Mouse (Mus musculus): ENCODE results near the gene Rplp0. TPM values are rescaled to one million over a fixed set of nuclear protein-coding genes. Genes with fewer than 3 reads are reported as not detected.

Gene Rplp0
- 2,284 and 2,327 TPM in 2 replicates for total RNA-seq (2012; rRNA removed)

- Histone ChIP-seq H3K4me1 (ENCODE audit: control insufficient read depth in 2 of 2, insufficient read depth in 2 of 2, low read length in 2 of 2, poor library complexity in 1 of 2) (no peaks in the 10 kb centered on the region; a peak in 1 of 4 replicates), H3K4me3 (ENCODE audit: insufficient read depth in 1 of 2, low read depth in 1 of 2, low read length in 2 of 2, poor library complexity in 1 of 2, severe bottlenecking in 1 of 2) (peak within 1 kb of the TSS; percentile 75 to 99), H3K36me3 (ENCODE audit: control insufficient read depth, insufficient read depth, low read length, poor library complexity, severe bottlenecking) (peaks cover 25% of the 10 kb centered on the region), H3K9me3 (ENCODE audit: control insufficient read depth, insufficient read depth, low read depth, low read length) (no peaks in the 10 kb centered on the region), H3K27ac (ENCODE audit: insufficient read depth, low read depth, low read length, poor library complexity, severe bottlenecking) (peak within 1 kb of the TSS; percentile 84), H3K9ac (ENCODE audit: insufficient read depth, low read depth, low read length, poor library complexity, severe bottlenecking) (peak within 1 kb of the TSS; percentile 100)
- in situ Hi-C loops (cut with MboI; ENCODE audit: low sequenced_read_pairs in 2 of 2, unreplicated experiment in 2 of 2): no loop called here
- peak; percentile 99 for DNase-seq (ENCODE audit: low read depth, low spot score)
- TF ChIP-seq CHD2 (IDR thresholded peaks at IDR 0.05; ENCODE audit: low read depth, low read length) (peak; percentile 92), MAFK (IDR thresholded peaks at IDR 0.05; ENCODE audit: insufficient read depth, low read depth, low read length) (no peak), HCFC1 (IDR thresholded peaks at IDR 0.05; ENCODE audit: borderline replicate concordance, insufficient read depth, low read length) (peak; percentile 64; the same call in 1 of the 2 replicates)
Measured at GRCm38 (mm10) chr5:115559237-115560101, at the start of gene Rplp0. TSS of gene Rplp0 (plus strand) at chr5:115559467.

- Histone ChIP-seq H3K9me3 (ENCODE audit: control insufficient read depth, insufficient read depth, low read depth, low read length) (no peaks in the 10 kb centered on the region), H3K27ac (ENCODE audit: insufficient read depth, low read depth, low read length, poor library complexity, severe bottlenecking) (no peak overlapping the region), H3K4me3 (ENCODE audit: insufficient read depth in 1 of 2, low read depth in 1 of 2, low read length in 2 of 2, poor library complexity in 1 of 2, severe bottlenecking in 1 of 2) (peak overlapping the region; percentile 5 to 22; a peak in 3 of 4 replicates), H3K9ac (ENCODE audit: insufficient read depth, low read depth, low read length, poor library complexity, severe bottlenecking) (peak overlapping the region; percentile 15), H3K36me3 (ENCODE audit: control insufficient read depth, insufficient read depth, low read length, poor library complexity, severe bottlenecking) (no peaks in the 10 kb centered on the region), H3K4me1 (ENCODE audit: control insufficient read depth in 2 of 2, insufficient read depth in 2 of 2, low read length in 2 of 2, poor library complexity in 1 of 2) (peaks cover 11 to 26% of the 10 kb centered on the region in 2 experiments)
- TF ChIP-seq CHD2 (IDR thresholded peaks at IDR 0.05; ENCODE audit: low read depth, low read length) (no peak), ZC3H11A (IDR thresholded peaks at IDR 0.05; ENCODE audit: borderline replicate concordance, low read depth, low read length) (no peak)
- no peak for DNase-seq (ENCODE audit: low read depth, low spot score)
- in situ Hi-C loops (cut with MboI; ENCODE audit: low sequenced_read_pairs in 2 of 2, unreplicated experiment in 2 of 2): no loop called here
Measured at GRCm38 (mm10) chr5:115509790-115510689, 49.2 kb upstream of the Rplp0 start.

- no peak for DNase-seq (ENCODE audit: low read depth, low spot score)
- peaks cover 14 to 23% of the 10 kb centered on the region in 2 experiments for H3K4me1 ChIP-seq (ENCODE audit: control insufficient read depth in 2 of 2, insufficient read depth in 2 of 2, low read length in 2 of 2, poor library complexity in 1 of 2)
Measured at GRCm38 (mm10) chr5:115512375-115512774, 46.9 kb upstream of the Rplp0 start.

GRCm38 (mm10) chr5:115513246-115513645 is 46.0 kb upstream of the Rplp0 start:
- no peak overlapping the region for H3K9ac ChIP-seq (ENCODE audit: insufficient read depth, low read depth, low read length, poor library complexity, severe bottlenecking)
- peaks cover 14 to 21% of the 10 kb centered on the region in 2 experiments for H3K4me1 ChIP-seq (ENCODE audit: control insufficient read depth in 2 of 2, insufficient read depth in 2 of 2, low read length in 2 of 2, poor library complexity in 1 of 2)
- in situ Hi-C loops (cut with MboI; ENCODE audit: low sequenced_read_pairs in 2 of 2, unreplicated experiment in 2 of 2): no loop called here
- no peak for TF ChIP-seq MAFK (IDR thresholded peaks at IDR 0.05; ENCODE audit: insufficient read depth, low read depth, low read length)
- no peak for TF ChIP-seq CHD2 (IDR thresholded peaks at IDR 0.05; ENCODE audit: low read depth, low read length)
- TF ChIP-seq ZC3H11A (IDR thresholded peaks at IDR 0.05; ENCODE audit: borderline replicate concordance, low read depth, low read length): no peak
- TF ChIP-seq ZNF384 (IDR thresholded peaks at IDR 0.05; ENCODE audit: low read depth, low read length): no peak
- TF ChIP-seq HCFC1 (IDR thresholded peaks at IDR 0.05; ENCODE audit: borderline replicate concordance, insufficient read depth, low read length): no peak
- no peak overlapping the region for H3K27ac ChIP-seq (ENCODE audit: insufficient read depth, low read depth, low read length, poor library complexity, severe bottlenecking)
- no peak overlapping the region for H3K4me3 ChIP-seq (ENCODE audit: insufficient read depth in 1 of 2, low read depth in 1 of 2, low read length in 2 of 2, poor library complexity in 1 of 2, severe bottlenecking in 1 of 2)
- no peaks in the 10 kb centered on the region; the same call in 1 of the 2 replicates for H3K36me3 ChIP-seq (ENCODE audit: control insufficient read depth, insufficient read depth, low read length, poor library complexity, severe bottlenecking)
- H3K9me3 ChIP-seq (ENCODE audit: control insufficient read depth, insufficient read depth, low read depth, low read length): no peaks in the 10 kb centered on the region
- DNase-seq (ENCODE audit: low read depth, low spot score): no peak

More at GRCm38 (mm10) chr5:115512375-115512774, 46.9 kb upstream of the Rplp0 start:
- no peaks in the 10 kb centered on the region for H3K36me3 ChIP-seq (ENCODE audit: control insufficient read depth, insufficient read depth, low read length, poor library complexity, severe bottlenecking)
- no peak for TF ChIP-seq MAFK (IDR thresholded peaks at IDR 0.05; ENCODE audit: insufficient read depth, low read depth, low read length)
- TF ChIP-seq ZC3H11A (IDR thresholded peaks at IDR 0.05; ENCODE audit: borderline replicate concordance, low read depth, low read length): no peak
- TF ChIP-seq CHD2 (IDR thresholded peaks at IDR 0.05; ENCODE audit: low read depth, low read length): no peak
- no peak for TF ChIP-seq HCFC1 (IDR thresholded peaks at IDR 0.05; ENCODE audit: borderline replicate concordance, insufficient read depth, low read length)
- no peak for TF ChIP-seq ZNF384 (IDR thresholded peaks at IDR 0.05; ENCODE audit: low read depth, low read length)
- H3K9ac ChIP-seq (ENCODE audit: insufficient read depth, low read depth, low read length, poor library complexity, severe bottlenecking): no peak overlapping the region
- H3K27ac ChIP-seq (ENCODE audit: insufficient read depth, low read depth, low read length, poor library complexity, severe bottlenecking): no peak overlapping the region
- H3K9me3 ChIP-seq (ENCODE audit: control insufficient read depth, insufficient read depth, low read depth, low read length): no peaks in the 10 kb centered on the region
- in situ Hi-C loops (cut with MboI; ENCODE audit: low sequenced_read_pairs in 2 of 2, unreplicated experiment in 2 of 2): no loop called here
- no peak overlapping the region for H3K4me3 ChIP-seq (ENCODE audit: insufficient read depth in 1 of 2, low read depth in 1 of 2, low read length in 2 of 2, poor library complexity in 1 of 2, severe bottlenecking in 1 of 2)
